ENCODE assay signal across 13 mouse cellular contexts in the genomic region with DNA sequence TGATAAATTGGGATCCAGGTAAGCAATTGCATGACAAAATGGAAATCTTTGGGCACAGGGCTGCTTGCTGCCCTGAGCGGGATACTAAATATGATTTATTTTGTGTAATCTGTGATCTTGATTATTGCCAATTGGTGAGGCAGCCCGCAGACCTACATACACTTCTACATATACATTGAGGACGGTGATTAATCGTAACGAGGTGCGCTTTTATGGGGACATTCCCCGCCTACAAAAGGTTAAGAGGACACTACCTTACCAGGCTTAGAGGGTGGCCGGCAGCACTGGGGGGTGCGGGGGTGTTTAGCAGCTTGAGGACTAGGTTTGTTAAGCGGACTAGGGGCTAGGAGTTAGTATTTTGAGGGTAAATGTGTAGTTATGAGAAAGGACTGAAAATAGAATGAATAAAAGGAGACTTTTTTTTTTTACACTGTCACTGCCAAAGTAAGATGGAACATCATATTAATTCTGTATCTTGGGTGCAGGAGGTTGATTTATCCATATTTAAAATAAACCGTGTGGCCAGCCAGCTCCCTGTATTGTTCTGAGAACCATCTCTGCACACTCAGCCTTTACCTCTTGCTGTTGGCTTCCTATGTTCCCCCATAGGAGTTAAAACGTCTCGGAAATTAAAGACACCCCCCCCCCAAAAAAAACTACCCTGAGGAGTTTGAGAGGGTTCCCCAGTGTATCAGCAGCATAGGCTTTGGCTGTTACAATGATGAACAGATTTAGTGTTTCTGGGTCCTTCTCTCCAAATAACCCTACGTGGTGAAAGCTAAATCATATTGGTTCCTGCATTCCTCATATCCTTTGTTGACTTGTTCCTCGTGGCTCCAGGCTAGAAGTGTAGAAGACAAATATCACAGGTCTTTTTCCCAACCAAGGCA. TPM values are rescaled to one million over a fixed set of nuclear protein-coding genes. Genes with fewer than 3 reads are reported as not detected.
DNase-seq lines count a peak whose midpoint lies in the region; ATAC-seq and TF ChIP-seq lines count a peak whose summit lies in the region.
"Had no signal": no experiment of that assay in that cellular context is flagged by ENCODE, and none has a peak within 500 bp of the region (broad histone marks: within the 10 kb centered on the region; RNA-seq: fewer than 3 reads in every experiment).

No protein-coding gene starts in this region.

- no peak overlapping the region for H3K4me3 ChIP-seq in midbrain, embryonic 11.5 days (ENCODE audit: low read depth, low read length)
- H3K4me3 ChIP-seq in midbrain, postnatal 0 days (ENCODE audit: low read depth, low read length), result no peak overlapping the region
- H3K4me3 ChIP-seq in limb, embryonic 11.5 days (ENCODE audit: low read depth, low read length), result peak overlapping the region; percentile 29
- H3K4me3 ChIP-seq: liver, embryonic 13.5 days; megakaryocyte, embryonic 14.5 days had no signal

- no peak for TF ChIP-seq CTCF in midbrain, postnatal 0 days (IDR thresholded peaks at IDR 0.05)

- WGBS in midbrain, embryonic 11.5 days, result 2% methylated on average over 15 of the region's 15 CpGs
- 3% methylated on average over 15 of the region's 15 CpGs for WGBS in midbrain, postnatal 0 days
- WGBS in limb, embryonic 11.5 days, result 8% methylated on average over 15 of the region's 15 CpGs

- peaks cover 98% of the 10 kb centered on the region for H3K27me3 ChIP-seq in midbrain, embryonic 11.5 days (ENCODE audit: control insufficient read depth, insufficient read depth, low read length)
- H3K27me3 ChIP-seq in midbrain, postnatal 0 days (ENCODE audit: insufficient read depth, low read length), result peaks cover 96% of the 10 kb centered on the region
- peaks cover 67% of the 10 kb centered on the region for H3K27me3 ChIP-seq in limb, embryonic 11.5 days (ENCODE audit: control insufficient read depth, insufficient read depth, low read length)

- peaks cover 2% of the 10 kb centered on the region; the same call in 1 of the 2 replicates for H3K4me1 ChIP-seq in midbrain, embryonic 11.5 days (ENCODE audit: control insufficient read depth, insufficient read depth, low read length)
- H3K4me1 ChIP-seq in midbrain, postnatal 0 days (ENCODE audit: insufficient read depth, low read length), result no peaks in the 10 kb centered on the region
- H3K4me1 ChIP-seq in limb, embryonic 11.5 days (ENCODE audit: control insufficient read depth, insufficient read depth, low read length), result peaks cover 74% of the 10 kb centered on the region
- H3K4me1 ChIP-seq: liver, embryonic 13.5 days had no signal

- DNase-seq in heart, adult 11 months, result peak; percentile 66
- no peak for DNase-seq in heart, postnatal 10 days
- DNase-seq in midbrain, embryonic 11.5 days (ENCODE audit: low spot score, missing footprints), result peak; percentile 92
- DNase-seq in midbrain, postnatal 0 days (ENCODE audit: low spot score), result no peak
- no peak for DNase-seq in limb, embryonic 11.5 days (ENCODE audit: low spot score)
- no peak for DNase-seq in adrenal gland, postnatal 4 days (ENCODE audit: low spot score in 2 of 2)
- DNase-seq in gastrocnemius, postnatal 10 days, result no peak
- no peak for DNase-seq in layer of hippocampus, adult 8-10 months (ENCODE audit: low spot score in 2 of 2)
- DNase-seq: adrenal gland, postnatal 10 days; cerebellum, adult 2 months; liver, embryonic 13.5 days had no signal

- no peaks in the 10 kb centered on the region for H3K36me3 ChIP-seq in midbrain, embryonic 11.5 days (ENCODE audit: control insufficient read depth, insufficient read depth, low read length)
- no peaks in the 10 kb centered on the region for H3K36me3 ChIP-seq in midbrain, postnatal 0 days (ENCODE audit: insufficient read depth, low read length)
- no peaks in the 10 kb centered on the region for H3K36me3 ChIP-seq in limb, embryonic 11.5 days (ENCODE audit: control insufficient read depth, insufficient read depth, low read length)
- H3K36me3 ChIP-seq: liver, embryonic 13.5 days had no signal

- ATAC-seq in midbrain, embryonic 11.5 days (ENCODE audit: low FRiP score), result no peak
- ATAC-seq in midbrain, postnatal 0 days (ENCODE audit: low FRiP score), result no peak
- no peak for ATAC-seq in limb, embryonic 11.5 days (ENCODE audit: insufficient number of reproducible peaks, low FRiP score, low TSS enrichment, low read depth)

- H3K27ac ChIP-seq in midbrain, embryonic 11.5 days (ENCODE audit: low read depth, low read length), result no peak overlapping the region
- no peak overlapping the region for H3K27ac ChIP-seq in midbrain, postnatal 0 days (ENCODE audit: low read depth, low read length)
- no peak overlapping the region for H3K27ac ChIP-seq in limb, embryonic 11.5 days (replicated peaks; ENCODE audit: low read depth, low read length)
- H3K27ac ChIP-seq: liver, embryonic 13.5 days had no signal

- H3K9me3 ChIP-seq in midbrain, embryonic 11.5 days (ENCODE audit: control insufficient read depth, low read length), result no peaks in the 10 kb centered on the region
- H3K9me3 ChIP-seq in midbrain, postnatal 0 days (ENCODE audit: low read length), result no peaks in the 10 kb centered on the region
- no peaks in the 10 kb centered on the region for H3K9me3 ChIP-seq in limb, embryonic 11.5 days (ENCODE audit: control insufficient read depth, low read length)
- H3K9me3 ChIP-seq: liver, embryonic 13.5 days had no signal

- H3K9ac ChIP-seq in midbrain, embryonic 11.5 days (ENCODE audit: low read length), result no peak overlapping the region
- H3K9ac ChIP-seq in midbrain, postnatal 0 days (replicated peaks; ENCODE audit: low read length, poor library complexity, severe bottlenecking), result no peak overlapping the region
- no peak overlapping the region; the same call in 1 of the 2 replicates for H3K9ac ChIP-seq in limb, embryonic 11.5 days (ENCODE audit: low read length)
- H3K9ac ChIP-seq: liver, embryonic 13.5 days had no signal

- H3K4me2 ChIP-seq in midbrain, embryonic 11.5 days, result no peak overlapping the region
- no peak overlapping the region for H3K4me2 ChIP-seq in midbrain, postnatal 0 days (ENCODE audit: low read depth, low read length, poor library complexity, severe bottlenecking)
- peak overlapping the region; percentile 53 for H3K4me2 ChIP-seq in limb, embryonic 11.5 days (ENCODE audit: low read depth, severe bottlenecking)
- H3K4me2 ChIP-seq: liver, embryonic 13.5 days had no signal

- intact Hi-C loops in heart, postnatal 10 days (cut with DNase I), result no loop called here

RNA-seq across cellular contexts. Expression of a gene that starts 10.4 kb away (rescaled TPM):
- total RNA-seq in heart, postnatal 10 days (2021), result not detected
- not detected in 2 replicates for polyA plus RNA-seq in midbrain, embryonic 11.5 days (2014; fragmentation: Nextera tagmentation; extraction: Ambion mirVana)
- total RNA-seq in midbrain, postnatal 0 days (2014; rRNA removed), result not detected in 2 replicates
- polyA plus RNA-seq in midbrain, postnatal 0 days (2015; fragmentation: Nextera tagmentation; extraction: Ambion mirVana), result not detected in 2 replicates
- polyA plus RNA-seq in limb, embryonic 11.5 days (2014; fragmentation: Nextera tagmentation; extraction: Ambion mirVana), result 0.45 and 0.55 TPM in 2 replicates
- total RNA-seq in adrenal gland, postnatal 4 days (2021), result 1 to 10 TPM; 1.4 to 3.7 TPM
- under 1 TPM; 0.21 to 0.43 TPM for total RNA-seq in gastrocnemius, postnatal 10 days (2021)
- total RNA-seq in layer of hippocampus, adult 8-10 months (2022), result not detected
- total RNA-seq: layer of hippocampus, postnatal 10 days had no signal
- polyA plus RNA-seq: liver, embryonic 13.5 days had no signal

RNA-seq across cellular contexts. Expression of a gene that starts 25.2 kb away (rescaled TPM):
- total RNA-seq in heart, postnatal 10 days (2021), result under 1 TPM; 0.55 to 0.57 TPM
- polyA plus RNA-seq in midbrain, embryonic 11.5 days (2014; fragmentation: Nextera tagmentation; extraction: Ambion mirVana), result not detected in 2 replicates
- 1.2 TPM in 1 of 2 replicates, not detected in the other for total RNA-seq in midbrain, postnatal 0 days (2014; rRNA removed)
- polyA plus RNA-seq in midbrain, postnatal 0 days (2015; fragmentation: Nextera tagmentation; extraction: Ambion mirVana), result not detected in 2 replicates
- polyA plus RNA-seq in limb, embryonic 11.5 days (2014; fragmentation: Nextera tagmentation; extraction: Ambion mirVana), result 0.84 and 1.9 TPM in 2 replicates
- total RNA-seq in adrenal gland, postnatal 4 days (2021), result 10 to 100 TPM; 21.5 to 29.5 TPM
- total RNA-seq in gastrocnemius, postnatal 10 days (2021), result 1 to 10 TPM; 2.1 to 4.8 TPM
- total RNA-seq in layer of hippocampus, adult 8-10 months (2022), result not detected
- total RNA-seq: layer of hippocampus, postnatal 10 days had no signal
- polyA plus RNA-seq: liver, embryonic 13.5 days had no signal

RNA-seq across cellular contexts. Expression of a gene that starts 25.2 kb away (rescaled TPM):
- total RNA-seq in heart, postnatal 10 days (2021), result not detected
- polyA plus RNA-seq in midbrain, embryonic 11.5 days (2014; fragmentation: Nextera tagmentation; extraction: Ambion mirVana), result 0.07 and 0.14 TPM in 2 replicates
- total RNA-seq in midbrain, postnatal 0 days (2014; rRNA removed), result 11.6 TPM in 1 of 2 replicates, not detected in the other
- polyA plus RNA-seq in midbrain, postnatal 0 days (2015; fragmentation: Nextera tagmentation; extraction: Ambion mirVana), result not detected in 2 replicates
- polyA plus RNA-seq in limb, embryonic 11.5 days (2014; fragmentation: Nextera tagmentation; extraction: Ambion mirVana), result 1.2 and 1.4 TPM in 2 replicates
- total RNA-seq in adrenal gland, postnatal 4 days (2021), result 1 to 10 TPM in 1 of 2 experiments, under 1 TPM in 1; 0.82 to 2.5 TPM
- total RNA-seq in gastrocnemius, postnatal 10 days (2021), result under 1 TPM in 1 of 2 experiments, not detected in 1; 0.26 TPM
- total RNA-seq in layer of hippocampus, adult 8-10 months (2022), result not detected
- total RNA-seq: layer of hippocampus, postnatal 10 days had no signal

RNA-seq across cellular contexts. Expression of a gene that starts 25.8 kb away (rescaled TPM):
- total RNA-seq in heart, postnatal 10 days (2021), result not detected
- polyA plus RNA-seq in midbrain, embryonic 11.5 days (2014; fragmentation: Nextera tagmentation; extraction: Ambion mirVana), result not detected in 2 replicates
- total RNA-seq in midbrain, postnatal 0 days (2014; rRNA removed), result not detected in 2 replicates
- polyA plus RNA-seq in midbrain, postnatal 0 days (2015; fragmentation: Nextera tagmentation; extraction: Ambion mirVana), result not detected in 2 replicates
- 0.17 and 0.30 TPM in 2 replicates for polyA plus RNA-seq in limb, embryonic 11.5 days (2014; fragmentation: Nextera tagmentation; extraction: Ambion mirVana)
- total RNA-seq in adrenal gland, postnatal 4 days (2021), result under 1 TPM in 1 of 2 experiments, not detected in 1; 0.50 TPM
- total RNA-seq in gastrocnemius, postnatal 10 days (2021), result not detected
- under 1 TPM in 2 of 4 experiments, not detected in 2; 0.17 to 0.27 TPM for total RNA-seq in layer of hippocampus, adult 8-10 months (2022)
- total RNA-seq: adrenal gland, postnatal 10 days; layer of hippocampus, postnatal 10 days had no signal
- polyA plus RNA-seq: liver, embryonic 13.5 days had no signal

RNA-seq across cellular contexts. Expression of a gene that starts 32.5 kb away (rescaled TPM):
- total RNA-seq in heart, postnatal 10 days (2021), result 1 to 10 TPM; 1.9 to 2.5 TPM
- 0.11 TPM in 1 of 2 replicates, not detected in the other for polyA plus RNA-seq in midbrain, embryonic 11.5 days (2014; fragmentation: Nextera tagmentation; extraction: Ambion mirVana)
- 0.05 TPM in 1 of 2 replicates, not detected in the other for total RNA-seq in midbrain, postnatal 0 days (2014; rRNA removed)
- polyA plus RNA-seq in midbrain, postnatal 0 days (2015; fragmentation: Nextera tagmentation; extraction: Ambion mirVana), result not detected in 2 replicates
- polyA plus RNA-seq in limb, embryonic 11.5 days (2014; fragmentation: Nextera tagmentation; extraction: Ambion mirVana), result 11.6 and 13.1 TPM in 2 replicates
- total RNA-seq in adrenal gland, postnatal 4 days (2021), result 10 to 100 TPM; 43.9 to 55.4 TPM
- total RNA-seq in gastrocnemius, postnatal 10 days (2021), result 10 to 100 TPM; 38.3 to 46.1 TPM
- not detected for total RNA-seq in layer of hippocampus, adult 8-10 months (2022)
- polyA plus RNA-seq: cerebellum, adult 2 months had no signal

Comparison
In these comparisons a context has a peak if more than half of its experiments do, and no peak if none do; other contexts are left out.
1. DNase-seq: peak in heart, adult 11 months (single experiment) and midbrain, embryonic 11.5 days (single experiment); none in heart, postnatal 10 days (0 of 2), midbrain, postnatal 0 days (single experiment), limb, embryonic 11.5 days (single experiment), adrenal gland, postnatal 4 days (0 of 2), gastrocnemius, postnatal 10 days (single experiment) and layer of hippocampus, adult 8-10 months (0 of 2).